Mouse (Mus musculus): ENCODE results near the gene Olfr605. TPM values are rescaled to one million over a fixed set of nuclear protein-coding genes. Genes with fewer than 3 reads are reported as not detected.

Olfr605 gene
- polyA plus RNA-seq, 1 experiment from 2014 or later = not detected

Small RNAs within 50 kb of the gene (microRNA-seq; reads per million reads assigned to microRNA genes)
- gene Gm25774 = not detected

Other genes starting within 250 kb of the Olfr605 start
- gene Olfr593, start 233.6 kb downstream of the Olfr605 start, polyA plus RNA-seq (2014; fragmentation: Nextera tagmentation; extraction: Ambion mirVana) = not detected in 2 replicates
- gene Olfr594, start 228.4 kb downstream of the Olfr605 start, polyA plus RNA-seq (2014; fragmentation: Nextera tagmentation; extraction: Ambion mirVana) = not detected in 2 replicates
- not detected in 2 replicates for gene Usp17ld, start 192.9 kb downstream of the Olfr605 start, polyA plus RNA-seq (2014; fragmentation: Nextera tagmentation; extraction: Ambion mirVana)
- not detected in 2 replicates for gene Olfr596, start 139.8 kb downstream of the Olfr605 start, polyA plus RNA-seq (2014; fragmentation: Nextera tagmentation; extraction: Ambion mirVana)
- not detected in 2 replicates for gene Olfr597, start 129.1 kb downstream of the Olfr605 start, polyA plus RNA-seq (2014; fragmentation: Nextera tagmentation; extraction: Ambion mirVana)
- not detected in 2 replicates for gene Olfr598, start 121.9 kb downstream of the Olfr605 start, polyA plus RNA-seq (2014; fragmentation: Nextera tagmentation; extraction: Ambion mirVana)
- gene Olfr599, start 109.5 kb downstream of the Olfr605 start, polyA plus RNA-seq (2014; fragmentation: Nextera tagmentation; extraction: Ambion mirVana) = not detected in 2 replicates
- gene Olfr600, start 95.8 kb downstream of the Olfr605 start, polyA plus RNA-seq (2014; fragmentation: Nextera tagmentation; extraction: Ambion mirVana) = not detected in 2 replicates
- not detected in 2 replicates for gene Olfr601, start 82.8 kb downstream of the Olfr605 start, polyA plus RNA-seq (2014; fragmentation: Nextera tagmentation; extraction: Ambion mirVana)
- not detected in 2 replicates for gene Olfr603, start 59.3 kb downstream of the Olfr605 start, polyA plus RNA-seq (2014; fragmentation: Nextera tagmentation; extraction: Ambion mirVana)
- gene Usp17lc, start 30.4 kb downstream of the Olfr605 start, polyA plus RNA-seq (2014; fragmentation: Nextera tagmentation; extraction: Ambion mirVana) = not detected in 2 replicates
- gene Olfr606, start 3.6 kb upstream of the Olfr605 start, polyA plus RNA-seq (2014; fragmentation: Nextera tagmentation; extraction: Ambion mirVana) = not detected in 2 replicates
- not detected in 2 replicates for gene Olfr607, start 18.7 kb upstream of the Olfr605 start, polyA plus RNA-seq (2014; fragmentation: Nextera tagmentation; extraction: Ambion mirVana)
- not detected in 2 replicates for gene Olfr608, start 24.4 kb upstream of the Olfr605 start, polyA plus RNA-seq (2014; fragmentation: Nextera tagmentation; extraction: Ambion mirVana)
- gene Olfr609, start 52.6 kb upstream of the Olfr605 start, polyA plus RNA-seq (2014; fragmentation: Nextera tagmentation; extraction: Ambion mirVana) = not detected in 2 replicates
- not detected in 2 replicates for gene Olfr610, start 66.7 kb upstream of the Olfr605 start, polyA plus RNA-seq (2014; fragmentation: Nextera tagmentation; extraction: Ambion mirVana)
- not detected in 2 replicates for gene Olfr611, start 75.4 kb upstream of the Olfr605 start, polyA plus RNA-seq (2014; fragmentation: Nextera tagmentation; extraction: Ambion mirVana)
- not detected in 2 replicates for gene Olfr612, start 97.3 kb upstream of the Olfr605 start, polyA plus RNA-seq (2014; fragmentation: Nextera tagmentation; extraction: Ambion mirVana)
- not detected in 2 replicates for gene Olfr613, start 102.6 kb upstream of the Olfr605 start, polyA plus RNA-seq (2014; fragmentation: Nextera tagmentation; extraction: Ambion mirVana)
- gene Olfr615, start 110.6 kb upstream of the Olfr605 start, polyA plus RNA-seq (2014; fragmentation: Nextera tagmentation; extraction: Ambion mirVana) = not detected in 2 replicates
- gene Olfr616, start 123.7 kb upstream of the Olfr605 start, polyA plus RNA-seq (2014; fragmentation: Nextera tagmentation; extraction: Ambion mirVana) = not detected in 2 replicates
- gene Olfr617, start 127.6 kb upstream of the Olfr605 start, polyA plus RNA-seq (2014; fragmentation: Nextera tagmentation; extraction: Ambion mirVana) = not detected in 2 replicates
- gene Olfr618, start 144.7 kb upstream of the Olfr605 start, polyA plus RNA-seq (2014; fragmentation: Nextera tagmentation; extraction: Ambion mirVana) = 0.08 and 0.23 TPM in 2 replicates
- not detected in 2 replicates for gene Olfr619, start 155.1 kb upstream of the Olfr605 start, polyA plus RNA-seq (2014; fragmentation: Nextera tagmentation; extraction: Ambion mirVana)
- gene Olfr620, start 167.1 kb upstream of the Olfr605 start, polyA plus RNA-seq (2014; fragmentation: Nextera tagmentation; extraction: Ambion mirVana) = not detected in 2 replicates
- gene Olfr622, start 197.3 kb upstream of the Olfr605 start, polyA plus RNA-seq (2014; fragmentation: Nextera tagmentation; extraction: Ambion mirVana) = not detected in 2 replicates
- not detected in 2 replicates for gene Olfr623, start 218.3 kb upstream of the Olfr605 start, polyA plus RNA-seq (2014; fragmentation: Nextera tagmentation; extraction: Ambion mirVana)
- not detected in 2 replicates for gene Olfr624, start 225.8 kb upstream of the Olfr605 start, polyA plus RNA-seq (2014; fragmentation: Nextera tagmentation; extraction: Ambion mirVana)
- gene Olfr625-ps1, start 237.3 kb upstream of the Olfr605 start, polyA plus RNA-seq (2014; fragmentation: Nextera tagmentation; extraction: Ambion mirVana) = not detected in 2 replicates

All from midbrain, embryonic 14.5 days (tissue).